Mouse (Mus musculus) hindbrain, postnatal 0 days (tissue): ENCODE results near the gene Krtap2-4. TPM values are rescaled to one million over a fixed set of nuclear protein-coding genes. Genes with fewer than 3 reads are reported as not detected.

Source experiments
- ATAC-seq: fragments of 200-750 bp; cut with Nextera tagmentation; 2 replicates; pipeline ENCODE4 v1.8.0; 2017; ENCODE audit warnings: mild to moderate bottlenecking, moderate TSS enrichment, moderate library complexity
- DNase-seq: peaks from one replicate; pipeline ENCODE4 v3.0.0-alpha.2; 2015; ENCODE audit warnings: low spot score
- H3K27ac ChIP-seq: fragments of 300-500 bp; sonication (generic); 2 replicates; pipeline ENCODE4 v1.5.1; 2014; ENCODE audit warnings: mild to moderate bottlenecking
- H3K27me3 ChIP-seq: fragments of 300-500 bp; sonication (generic); 2 replicates; pipeline ENCODE4 v1.6.1; 2014; ENCODE audit warnings: low read length, mixed read lengths; ENCODE audit not compliant: insufficient read depth
- H3K36me3 ChIP-seq: fragments of 300-500 bp; sonication (generic); 2 replicates; pipeline ENCODE4 v1.6.1; 2014; ENCODE audit warnings: low read length, mixed read lengths; ENCODE audit not compliant: insufficient read depth
- H3K4me1 ChIP-seq: fragments of 300-500 bp; sonication (generic); 2 replicates; pipeline ENCODE4 v1.6.1; 2014; ENCODE audit warnings: antibody characterized with exemption, low read length, mixed read lengths; ENCODE audit not compliant: insufficient read depth
- H3K4me2 ChIP-seq: fragments of 300-500 bp; sonication (generic); 2 replicates; pipeline ENCODE4 v1.6.1; 2014; ENCODE audit warnings: low read depth, mild to moderate bottlenecking, low read length, moderate library complexity, mixed read lengths
- H3K4me3 ChIP-seq: fragments of 300-500 bp; sonication (generic); 2 replicates; pipeline ENCODE4 v1.5.1; 2014; ENCODE audit warnings: low read length
- H3K9ac ChIP-seq: fragments of 300-500 bp; sonication (generic); replicated peaks from 2 replicates; pipeline ENCODE4 v1.6.1; 2014; ENCODE audit warnings: mild to moderate bottlenecking, low read length, moderate library complexity, mixed read lengths
- H3K9me3 ChIP-seq: fragments of 300-500 bp; sonication (generic); 2 replicates; pipeline ENCODE4 v1.6.1; 2016; ENCODE audit warnings: low read length, mixed read lengths
- CTCF ChIP-seq: IDR thresholded peaks from 2 replicates; pipeline ENCODE4 v1.5.1; 2016; ENCODE audit warnings: antibody characterized with exemption, control low read depth, low read depth
- WGBS: fragments of 180-500 bp; shearing (Covaris S2); extraction: QIAGEN DNeasy Blood & Tissue Kit; methylation state at CpG from one replicate; pipeline ENCODE4 v1.1.7; 2014; 5-methylcytosine and 5-hydroxymethylcytosine counted together
- polyA plus RNA-seq: library from polyadenylated mRNA; unstranded; fragments of >200 nt; fragmentation: Nextera tagmentation; extraction: Ambion mirVana; gene quantifications from 2 replicates; pipeline ENCODE4 v1.2.1, GENCODE M21; 2015
- total RNA-seq: library from RNA; depleted of rRNA; stranded (reverse); fragments of >200 nt; gene quantifications from 2 replicates; pipeline ENCODE4 v1.2.3, GENCODE M21; 2014; rRNA removed

Krtap2-4 gene
- total and polyA plus RNA-seq, 2 experiments from 2014 or later: not detected

GRCm38 (mm10) chr11:99566530-99566929, 48.1 kb downstream of the Krtap2-4 start, which contains the start of gene Krtap3-1:
Gene Krtap3-1, minus strand, starts transcription at chr11:99566630.
- no peak within 1 kb of the TSS for H3K4me3 ChIP-seq
- no peak for TF ChIP-seq CTCF
- DNase-seq (no peak), ATAC-seq (no peak)
- H3K4me1 ChIP-seq: no peaks in the 10 kb centered on the region
- no peak within 1 kb of the TSS for H3K27ac ChIP-seq
- H3K36me3 ChIP-seq: no peaks in the 10 kb centered on the region
- H3K9me3 ChIP-seq: no peaks in the 10 kb centered on the region
- 95% methylated on average over 7 of the region's 7 CpGs for WGBS
- H3K9ac ChIP-seq: no peak within 1 kb of the TSS
- H3K4me2 ChIP-seq: no peak within 1 kb of the TSS
- H3K27me3 ChIP-seq: no peaks in the 10 kb centered on the region

Other genes starting within 250 kb of the Krtap2-4 start
Only the 30 nearest of the 38 such genes appear.
- 0.68 TPM in 2 replicates for gene Krt12, start 192.6 kb downstream of the Krtap2-4 start, total RNA-seq
- 0.50 and 0.53 TPM in 2 replicates for gene Krt12, start 192.6 kb downstream of the Krtap2-4 start, polyA plus RNA-seq
- 0.18 TPM in 1 of 2 replicates, not detected in the other for gene Krt20, start 176.7 kb downstream of the Krtap2-4 start, total RNA-seq
- 0.11 and 0.24 TPM in 2 replicates for gene Krt20, start 176.7 kb downstream of the Krtap2-4 start, polyA plus RNA-seq
- not detected in 2 replicates for gene Krt23, start 121.7 kb downstream of the Krtap2-4 start, total RNA-seq
- gene Krt23, start 121.7 kb downstream of the Krtap2-4 start, polyA plus RNA-seq: 0.40 and 0.41 TPM in 2 replicates
- gene Krt39, start 93.5 kb downstream of the Krtap2-4 start, total RNA-seq: not detected in 2 replicates
- not detected in 2 replicates for gene Krt39, start 93.5 kb downstream of the Krtap2-4 start, polyA plus RNA-seq
- gene Krt40, start 71.7 kb downstream of the Krtap2-4 start, total RNA-seq: not detected in 2 replicates
- not detected in 2 replicates for gene Krt40, start 71.7 kb downstream of the Krtap2-4 start, polyA plus RNA-seq
- gene Krtap3-3, start 64.0 kb downstream of the Krtap2-4 start, total RNA-seq: not detected in 2 replicates
- gene Krtap3-3, start 64.0 kb downstream of the Krtap2-4 start, polyA plus RNA-seq: not detected in 2 replicates
- not detected in 2 replicates for gene Krtap3-2, start 58.0 kb downstream of the Krtap2-4 start, total RNA-seq
- not detected in 2 replicates for gene Krtap3-2, start 58.0 kb downstream of the Krtap2-4 start, polyA plus RNA-seq
- gene Gm11939, start 55.4 kb downstream of the Krtap2-4 start, total RNA-seq: not detected in 2 replicates
- not detected in 2 replicates for gene Gm11939, start 55.4 kb downstream of the Krtap2-4 start, polyA plus RNA-seq
- gene Krtap3-1, start 48.2 kb downstream of the Krtap2-4 start, total RNA-seq: not detected in 2 replicates
- gene Krtap3-1, start 48.2 kb downstream of the Krtap2-4 start, polyA plus RNA-seq: not detected in 2 replicates
- gene Krtap1-5, start 33.8 kb downstream of the Krtap2-4 start, total RNA-seq: not detected in 2 replicates
- gene Krtap1-5, start 33.8 kb downstream of the Krtap2-4 start, polyA plus RNA-seq: not detected in 2 replicates
- not detected in 2 replicates for gene Krtap1-4, start 31.2 kb downstream of the Krtap2-4 start, total RNA-seq
- not detected in 2 replicates for gene Krtap1-4, start 31.2 kb downstream of the Krtap2-4 start, polyA plus RNA-seq
- not detected in 2 replicates for gene Krtap1-3, start 23.5 kb downstream of the Krtap2-4 start, total RNA-seq
- gene Krtap1-3, start 23.5 kb downstream of the Krtap2-4 start, polyA plus RNA-seq: not detected in 2 replicates
- not detected in 2 replicates for gene Krtap9-3, start 16.7 kb downstream of the Krtap2-4 start, total RNA-seq
- gene Krtap9-3, start 16.7 kb downstream of the Krtap2-4 start, polyA plus RNA-seq: not detected in 2 replicates
- gene Gm11938, start 11.5 kb downstream of the Krtap2-4 start, total RNA-seq: not detected in 2 replicates
- not detected in 2 replicates for gene Gm11938, start 11.5 kb downstream of the Krtap2-4 start, polyA plus RNA-seq
- gene Gm11937, start 4.7 kb downstream of the Krtap2-4 start, total RNA-seq: not detected in 2 replicates
- not detected in 2 replicates for gene Gm11937, start 4.7 kb downstream of the Krtap2-4 start, polyA plus RNA-seq
- not detected in 2 replicates for gene Gm11562, start 5.6 kb upstream of the Krtap2-4 start, total RNA-seq
- gene Gm11562, start 5.6 kb upstream of the Krtap2-4 start, polyA plus RNA-seq: not detected in 2 replicates
- gene Krtap4-1, start 13.4 kb upstream of the Krtap2-4 start, total RNA-seq: not detected in 2 replicates
- not detected in 2 replicates for gene Krtap4-1, start 13.4 kb upstream of the Krtap2-4 start, polyA plus RNA-seq
- gene Krtap4-2, start 20.2 kb upstream of the Krtap2-4 start, total RNA-seq: not detected in 2 replicates
- not detected in 2 replicates for gene Krtap4-2, start 20.2 kb upstream of the Krtap2-4 start, polyA plus RNA-seq
- not detected in 2 replicates for gene Krtap4-7, start 29.2 kb upstream of the Krtap2-4 start, total RNA-seq
- gene Krtap4-7, start 29.2 kb upstream of the Krtap2-4 start, polyA plus RNA-seq: not detected in 2 replicates
- gene Gm11555, start 35.4 kb upstream of the Krtap2-4 start, total RNA-seq: not detected in 2 replicates
- not detected in 2 replicates for gene Gm11555, start 35.4 kb upstream of the Krtap2-4 start, polyA plus RNA-seq
- gene Gm11563, start 44.1 kb upstream of the Krtap2-4 start, total RNA-seq: not detected in 2 replicates
- not detected in 2 replicates for gene Gm11563, start 44.1 kb upstream of the Krtap2-4 start, polyA plus RNA-seq
- not detected in 2 replicates for gene Krtap4-6, start 51.1 kb upstream of the Krtap2-4 start, total RNA-seq
- not detected in 2 replicates for gene Krtap4-6, start 51.1 kb upstream of the Krtap2-4 start, polyA plus RNA-seq
- gene Gm14190, start 75.9 kb upstream of the Krtap2-4 start, total RNA-seq: not detected in 2 replicates
- gene Gm14190, start 75.9 kb upstream of the Krtap2-4 start, polyA plus RNA-seq: not detected in 2 replicates
- gene Gm14180, start 119.4 kb upstream of the Krtap2-4 start, total RNA-seq: not detected in 2 replicates
- not detected in 2 replicates for gene Gm14180, start 119.4 kb upstream of the Krtap2-4 start, polyA plus RNA-seq
- gene Gm11595, start 158.1 kb upstream of the Krtap2-4 start, total RNA-seq: not detected in 2 replicates
- not detected in 2 replicates for gene Gm11595, start 158.1 kb upstream of the Krtap2-4 start, polyA plus RNA-seq
- gene Krtap4-8, start 165.9 kb upstream of the Krtap2-4 start, total RNA-seq: not detected in 2 replicates
- gene Krtap4-8, start 165.9 kb upstream of the Krtap2-4 start, polyA plus RNA-seq: not detected in 2 replicates
- not detected in 2 replicates for gene Krtap4-9, start 170.4 kb upstream of the Krtap2-4 start, total RNA-seq
- gene Krtap4-9, start 170.4 kb upstream of the Krtap2-4 start, polyA plus RNA-seq: not detected in 2 replicates
- not detected in 2 replicates for gene Gm11596, start 178.6 kb upstream of the Krtap2-4 start, total RNA-seq
- not detected in 2 replicates for gene Gm11596, start 178.6 kb upstream of the Krtap2-4 start, polyA plus RNA-seq
- not detected in 2 replicates for gene Gm11569, start 184.1 kb upstream of the Krtap2-4 start, total RNA-seq
- gene Gm11569, start 184.1 kb upstream of the Krtap2-4 start, polyA plus RNA-seq: not detected in 2 replicates
- gene Gm11554, start 189.6 kb upstream of the Krtap2-4 start, total RNA-seq: not detected in 2 replicates
- gene Gm11554, start 189.6 kb upstream of the Krtap2-4 start, polyA plus RNA-seq: not detected in 2 replicates